Mouse (Mus musculus): ENCODE results near the gene Ubr3.
"Not testable (repeated sequence)": the region's sequence is repeated elsewhere in the genome, so short reads cannot be mapped to it uniquely, and the experiment has no call there.

- TF ChIP-seq MAFK (IDR thresholded peaks at IDR 0.05; ENCODE audit: insufficient read depth, low read depth, low read length); CHD2 (IDR thresholded peaks at IDR 0.05; ENCODE audit: low read depth, low read length); HCFC1 (IDR thresholded peaks at IDR 0.05; ENCODE audit: borderline replicate concordance, insufficient read depth, low read length): not testable (repeated sequence)
- peak; percentile 55; the same call in 1 of the 2 replicates for TF ChIP-seq ZNF384 (IDR thresholded peaks at IDR 0.05; ENCODE audit: low read depth, low read length)
Observed at GRCm38 (mm10) chr2:69907394-69907793, 10.3 kb downstream of the Ubr3 start.
